Mouse (Mus musculus) neutrophil, adult 5-6 weeks (primary cell): ENCODE measurements around the gene Tcf19. TPM values are rescaled to one million over a fixed set of nuclear protein-coding genes. Genes with fewer than 3 reads are reported as not detected.
"Not testable (repeated sequence)": the region's sequence is repeated elsewhere in the genome, so short reads cannot be mapped to it uniquely, and the experiment has no call there.

Experiments
- ATAC-seq: fragments of 151-379, 151-347 bp; 2 replicates; pipeline ENCODE4 v1.8.0; 2017; ENCODE audit warnings: mild to moderate bottlenecking, moderate TSS enrichment; ENCODE audit not compliant: insufficient number of reproducible peaks, poor library complexity, low FRiP score, severe bottlenecking; ENCODE audit errors: extremely low read depth
- total RNA-seq: library from RNA; stranded (forward); fragments of 200-1000 nt; gene quantifications from 2 replicates; pipeline ENCODE4 v1.2.3, GENCODE M21; 2017

Tcf19 gene
- total RNA-seq, 1 experiment from 2014 or later = 1.4 TPM

DNA sequence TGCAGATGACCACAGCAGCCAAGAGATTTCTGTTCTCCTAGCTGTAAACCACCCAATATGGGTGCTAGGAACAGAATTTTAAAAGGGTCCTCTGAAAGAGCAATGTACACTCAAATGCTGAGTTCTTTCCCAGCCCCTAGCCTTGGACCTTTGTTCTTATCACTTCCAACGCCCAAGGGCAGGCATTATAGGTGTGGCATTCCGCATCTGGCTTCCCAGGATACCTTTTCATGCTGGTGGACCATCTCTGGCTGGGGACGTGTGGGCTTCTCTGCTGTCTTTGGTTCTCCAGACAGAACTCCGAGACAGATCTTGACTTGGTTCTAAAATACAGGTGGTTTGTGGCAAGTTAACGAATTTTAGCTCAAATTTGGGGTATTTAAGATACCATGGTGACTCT is 13.9 kb downstream of the Tcf19 start:
- no peak for ATAC-seq

- no peak for ATAC-seq
These were observed 14.4 kb downstream of the Tcf19 start for GRCm38 (mm10) chr17:35502226-35502625.

DNA sequence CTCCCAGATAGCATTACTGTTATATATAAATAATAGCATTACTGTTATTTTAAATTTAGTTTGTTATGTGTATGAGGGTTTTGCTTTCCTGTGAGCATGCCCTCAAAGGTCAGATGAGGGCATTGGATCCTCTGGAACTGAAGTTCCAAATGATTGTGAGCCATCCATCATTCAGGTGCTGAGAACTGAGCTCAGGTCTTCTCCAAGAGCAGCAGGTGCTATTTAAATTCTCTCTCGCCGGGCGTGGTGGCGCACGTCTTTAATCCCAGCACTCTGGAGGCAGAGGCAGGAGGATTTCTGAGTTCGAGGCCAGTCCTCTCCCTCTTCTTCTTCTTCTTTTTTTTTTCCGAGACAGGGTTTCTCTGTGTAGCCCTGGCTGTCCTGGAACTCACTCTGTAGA is 19.5 kb downstream of the Tcf19 start:
- ATAC-seq = no peak

GRCm38 (mm10) chr17:35490320-35490719 is 26.3 kb downstream of the Tcf19 start:
- no peak for ATAC-seq

GRCm38 (mm10) chr17:35488041-35488440 is 28.6 kb downstream of the Tcf19 start:
- ATAC-seq = no peak

DNA sequence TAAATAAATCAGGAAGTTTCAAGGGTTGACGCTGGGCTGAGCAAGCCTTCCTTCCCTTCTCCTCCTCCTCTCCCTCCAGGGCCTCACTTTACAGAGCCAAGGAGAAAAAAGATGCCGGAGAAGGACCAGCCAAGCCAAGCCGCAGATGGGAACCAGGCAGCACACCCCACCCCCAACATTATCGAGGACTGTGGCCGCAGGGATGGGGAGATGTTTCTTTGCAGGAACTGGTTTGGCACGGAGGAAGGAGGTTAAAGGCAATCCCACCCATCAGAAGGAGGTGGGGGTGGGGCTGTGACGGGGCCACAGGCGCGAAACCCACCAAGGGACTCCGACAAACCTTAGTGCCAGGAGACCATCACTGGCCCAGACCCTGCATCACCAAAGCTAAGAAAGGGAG is 29.9 kb downstream of the Tcf19 start:
- ATAC-seq = no peak

DNA sequence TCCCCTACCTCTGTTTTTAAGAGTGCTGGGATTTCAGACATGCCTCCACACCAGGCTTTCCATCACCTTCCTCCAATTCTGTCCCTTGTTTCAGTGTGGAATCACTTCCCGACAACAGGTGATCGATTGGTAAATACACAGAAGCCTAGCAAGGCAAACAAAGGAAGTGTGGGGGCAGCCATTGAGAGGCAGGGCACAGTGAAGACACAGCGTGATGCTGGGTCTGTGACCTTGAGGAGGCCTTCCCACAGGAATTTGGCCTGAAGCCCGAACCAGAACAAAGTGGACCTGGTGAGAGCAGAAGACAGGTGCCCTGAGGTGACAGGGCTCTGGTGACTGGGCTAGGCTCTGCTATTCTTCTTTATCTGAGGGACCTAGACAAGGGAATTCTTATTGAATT is 30.9 kb downstream of the Tcf19 start:
- ATAC-seq = no peak

DNA sequence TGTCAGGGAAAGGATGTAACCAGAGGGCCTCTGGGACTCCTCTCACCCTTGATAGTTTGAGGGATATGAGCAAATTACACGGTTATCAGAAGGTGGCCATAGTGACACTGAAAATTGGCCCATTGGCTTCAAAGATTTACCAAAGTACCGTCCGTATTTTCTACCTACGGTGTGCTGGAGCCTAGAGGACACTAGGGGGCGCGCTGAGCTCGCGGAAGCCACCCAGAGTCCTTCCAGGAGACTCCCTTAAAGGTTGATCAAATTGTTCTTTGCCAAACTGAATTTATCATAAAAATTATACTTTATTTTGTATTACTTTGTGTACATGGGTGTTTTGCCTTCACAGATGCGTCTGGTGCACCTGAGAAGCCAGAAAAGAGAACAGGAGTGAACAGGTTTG is 32.6 kb downstream of the Tcf19 start:
- peak; percentile 85; the same call in 1 of the 2 replicates for ATAC-seq

GRCm38 (mm10) chr17:35469842-35470751 is 46.5 kb downstream of the Tcf19 start, which contains the start of gene H2-Q10:
Gene H2-Q10, plus strand, starts transcription at chr17:35470089.
- peak; percentile 46 for ATAC-seq

DNA sequence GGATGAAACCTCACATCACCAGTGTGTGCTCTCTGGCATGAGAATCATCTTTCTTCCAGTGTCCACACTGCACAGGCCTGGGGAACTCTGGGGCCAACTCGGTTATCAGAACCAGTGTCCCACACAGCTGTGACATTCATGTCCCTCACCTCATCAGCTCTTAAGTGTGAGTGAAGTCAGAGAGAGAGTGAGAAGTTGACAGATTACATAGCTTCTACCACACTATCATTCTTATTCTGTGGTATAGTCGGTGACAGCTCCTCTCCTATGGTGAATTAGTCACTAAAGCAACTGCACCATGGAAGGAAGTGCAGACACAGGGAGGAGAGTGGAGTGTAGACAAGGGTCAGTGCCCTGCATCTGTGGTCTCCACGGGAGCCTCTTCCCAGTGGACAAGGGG is 47.7 kb downstream of the Tcf19 start:
- not testable (repeated sequence) for ATAC-seq

DNA sequence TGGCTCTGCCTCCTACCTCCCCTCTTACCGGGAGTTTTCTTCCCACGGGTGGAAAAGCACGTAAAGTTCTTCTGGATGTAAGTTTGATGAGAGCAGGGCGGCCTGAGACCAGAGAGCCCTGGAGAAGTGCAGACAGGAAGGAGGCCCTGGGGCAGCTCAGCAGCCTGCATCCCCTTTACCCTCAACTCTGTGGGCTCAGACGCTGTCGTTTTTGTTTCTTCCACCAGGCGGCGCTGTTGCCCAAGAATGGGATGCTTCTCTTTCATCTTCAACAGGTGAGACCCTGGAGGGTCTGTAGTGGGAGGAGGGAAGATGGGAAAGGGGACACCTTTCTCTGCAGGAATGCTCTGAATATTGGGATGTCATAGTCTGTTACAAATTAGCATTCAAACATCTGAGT is 51.0 kb downstream of the Tcf19 start:
- not testable (repeated sequence) for ATAC-seq

Other genes starting within 250 kb of the Tcf19 start
- 0.12 TPM in 1 of 2 replicates, not detected in the other for gene H2-Q1, start 196.4 kb downstream of the Tcf19 start, total RNA-seq
- gene H2-Q2, start 174.6 kb downstream of the Tcf19 start, total RNA-seq = not detected in 2 replicates
- gene H2-Q4, start 137.2 kb downstream of the Tcf19 start, total RNA-seq = 170 and 176 TPM in 2 replicates
- 259 and 274 TPM in 2 replicates for gene H2-Q6, start 92.0 kb downstream of the Tcf19 start, total RNA-seq
- gene H2-Q7, start 77.7 kb downstream of the Tcf19 start, total RNA-seq = 160 and 166 TPM in 2 replicates
- gene H2-Q10, start 46.7 kb downstream of the Tcf19 start, total RNA-seq = 384 and 428 TPM in 2 replicates
- 0.49 TPM in 1 of 2 replicates, not detected in the other for gene Pou5f1, start 10.8 kb downstream of the Tcf19 start, total RNA-seq
- 3.1 TPM in 2 replicates for gene Cchcr1, start 276 bp upstream of the Tcf19 start, total RNA-seq
- not detected in 2 replicates for gene Psors1c2, start 16.4 kb upstream of the Tcf19 start, total RNA-seq
- not detected in 2 replicates for gene Cdsn, start 35.3 kb upstream of the Tcf19 start, total RNA-seq
- not detected in 2 replicates for gene 2300002M23Rik, start 50.6 kb upstream of the Tcf19 start, total RNA-seq
- gene Sfta2, start 84.7 kb upstream of the Tcf19 start, total RNA-seq = not detected in 2 replicates
- 0.37 and 3.3 TPM in 2 replicates for gene Gm9573, start 109.8 kb upstream of the Tcf19 start, total RNA-seq
- gene Mucl3, start 126.9 kb upstream of the Tcf19 start, total RNA-seq = not detected in 2 replicates
- gene Vars2, start 150.8 kb upstream of the Tcf19 start, total RNA-seq = 11.8 and 13.8 TPM in 2 replicates
- gene Gtf2h4, start 156.9 kb upstream of the Tcf19 start, total RNA-seq = 7.0 and 15.5 TPM in 2 replicates
- gene Ddr1, start 187.8 kb upstream of the Tcf19 start, total RNA-seq = 0.81 TPM in 1 of 2 replicates, not detected in the other